Mouse (Mus musculus) MEL (cell line): ENCODE data around the gene Pcif1. TPM values are rescaled to one million over a fixed set of nuclear protein-coding genes. Genes with fewer than 3 reads are reported as not detected.

Experiments
- DNase-seq: peaks from one replicate; pipeline ENCODE4 v3.0.0; 2011; ENCODE audit warnings: low read depth, low spot score
- H3K27ac ChIP-seq: 2 replicates; pipeline ENCODE4 v1.5.1; 2012; ENCODE audit warnings: low read depth, mild to moderate bottlenecking, control low read depth, low read length, moderate library complexity; ENCODE audit not compliant: control insufficient read depth
- H3K27me3 ChIP-seq, 2 experiments: fragments of 150-350 bp in 1 of 2; sonication (generic) in 1 of 2; 2 replicates each; pipeline ENCODE4 v1.6.1; 2012; ENCODE audit warnings: low read length in 2 of 2, mild to moderate bottlenecking in 2 of 2, improper control_type of control experiment in 1 of 2, moderate library complexity in 1 of 2; ENCODE audit not compliant: insufficient read depth in 2 of 2, control insufficient read depth in 1 of 2
- H3K36me3 ChIP-seq, 2 experiments: 2 replicates each; pipeline ENCODE4 v1.6.1; 2012 to 2014; ENCODE audit warnings: low read length in 2 of 2, improper control_type of control experiment in 1 of 2, inconsistent platforms in 1 of 2, mild to moderate bottlenecking in 1 of 2; ENCODE audit not compliant: insufficient read depth in 2 of 2, control insufficient read depth in 1 of 2
- H3K4me1 ChIP-seq, 2 experiments: fragments of 150-350 bp in 1 of 2; sonication (generic) in 1 of 2; 2 replicates each; pipeline ENCODE4 v1.6.1; 2012; ENCODE audit warnings: low read length in 2 of 2, improper control_type of control experiment in 1 of 2, mild to moderate bottlenecking in 1 of 2; ENCODE audit not compliant: insufficient read depth in 2 of 2, control insufficient read depth in 1 of 2
- H3K4me3 ChIP-seq, 2 experiments: fragments of 150-350 bp in 1 of 2; sonication (generic) in 1 of 2; 2 replicates each; pipeline ENCODE4 v1.5.1; 2012; ENCODE audit warnings: low read depth in 2 of 2, low read length in 2 of 2, mild to moderate bottlenecking in 2 of 2, moderate library complexity in 2 of 2, control low read depth in 1 of 2, improper control_type of control experiment in 1 of 2; ENCODE audit not compliant: control insufficient read depth in 1 of 2, insufficient read depth in 1 of 2
- H3K79me2 ChIP-seq: 2 replicates; pipeline ENCODE4 v1.6.1; 2012; ENCODE audit warnings: mild to moderate bottlenecking, low read length, moderate library complexity; ENCODE audit not compliant: control insufficient read depth, poor library complexity, insufficient read depth
- H3K9ac ChIP-seq: 2 replicates; pipeline ENCODE4 v1.6.1; 2012; ENCODE audit warnings: low read depth, mild to moderate bottlenecking, control low read depth, low read length, moderate library complexity; ENCODE audit not compliant: control insufficient read depth, poor library complexity, severe bottlenecking
- H3K9me3 ChIP-seq: fragments of 150-350 bp; sonication (generic); replicated peaks from 2 replicates; pipeline ENCODE4 v1.6.1; 2012; ENCODE audit warnings: mild to moderate bottlenecking, low read length, improper control_type of control experiment, moderate library complexity; ENCODE audit not compliant: insufficient read depth
- BHLHE40 ChIP-seq: IDR thresholded peaks from 2 replicates; pipeline ENCODE4 v1.6.1; 2012; ENCODE audit warnings: low read depth, mild to moderate bottlenecking, inconsistent platforms, low read length, improper control_type of control experiment, borderline replicate concordance
- CHD1 ChIP-seq: IDR thresholded peaks from 2 replicates; pipeline ENCODE4 v1.6.1; 2012; ENCODE audit warnings: low read depth, mild to moderate bottlenecking, inconsistent platforms, low read length, improper control_type of control experiment
- CHD2 ChIP-seq: IDR thresholded peaks from 2 replicates; pipeline ENCODE4 v1.6.1; 2011; ENCODE audit warnings: low read length, improper control_type of control experiment
- CTCF ChIP-seq, 3 experiments: IDR thresholded peaks in 2 of 3; conservative IDR thresholded peaks in 1 of 3; 2 replicates each; pipeline ENCODE4 v1.5.1; 2011 to 2012; ENCODE audit warnings: low read length in 3 of 3, low read depth in 2 of 3, mild to moderate bottlenecking in 2 of 3, improper control_type of control experiment in 1 of 3, inconsistent platforms in 1 of 3, mixed read lengths in 1 of 3, moderate library complexity in 1 of 3; ENCODE audit not compliant: control insufficient read depth in 1 of 3, insufficient read depth in 1 of 3, poor library complexity in 1 of 3, severe bottlenecking in 1 of 3
- ELF1 ChIP-seq: IDR thresholded peaks from 2 replicates; pipeline ENCODE4 v1.6.1; 2014; ENCODE audit warnings: low read depth, mild to moderate bottlenecking, inconsistent platforms, low read length, improper control_type of control experiment, moderate library complexity
- EP300 ChIP-seq, 2 experiments: IDR thresholded peaks; 2 replicates each; pipeline ENCODE4 v1.6.1; 2011; ENCODE audit warnings: improper control_type of control experiment in 2 of 2, low read length in 2 of 2, low read depth in 1 of 2, mild to moderate bottlenecking in 1 of 2
- ETS1 ChIP-seq: IDR thresholded peaks from 2 replicates; pipeline ENCODE4 v1.6.1; 2012; ENCODE audit warnings: low read depth, mild to moderate bottlenecking, inconsistent platforms, low read length, improper control_type of control experiment, moderate library complexity
- GABPA ChIP-seq: IDR thresholded peaks from 2 replicates; pipeline ENCODE4 v1.6.1; 2012; ENCODE audit warnings: low read depth, mild to moderate bottlenecking, inconsistent platforms, low read length, improper control_type of control experiment, moderate library complexity
- GATA1 ChIP-seq: IDR thresholded peaks from 2 replicates; pipeline ENCODE4 v1.6.1; 2011; ENCODE audit warnings: low read depth, low read length, improper control_type of control experiment
- HCFC1 ChIP-seq: IDR thresholded peaks from 2 replicates; pipeline ENCODE4 v1.6.1; 2012; ENCODE audit warnings: low read depth, mild to moderate bottlenecking, inconsistent platforms, low read length, improper control_type of control experiment, moderate library complexity
- JUND ChIP-seq: IDR thresholded peaks from 2 replicates; pipeline ENCODE4 v1.6.1; 2011; ENCODE audit warnings: low read depth, mild to moderate bottlenecking, improper control_type of control experiment, low read length
- KAT2A ChIP-seq: conservative IDR thresholded peaks from 2 replicates; pipeline ENCODE4 v1.6.1; 2012; ENCODE audit warnings: low read depth, low read length, improper control_type of control experiment, inconsistent platforms
- MAFK ChIP-seq: IDR thresholded peaks from 2 replicates; pipeline ENCODE4 v1.6.1; 2011; ENCODE audit warnings: low read depth, mild to moderate bottlenecking, low read length, improper control_type of control experiment, borderline replicate concordance
- MAX ChIP-seq: IDR thresholded peaks from 2 replicates; pipeline ENCODE4 v1.6.1; 2011; ENCODE audit warnings: low read length, improper control_type of control experiment
- MAZ ChIP-seq: IDR thresholded peaks from 2 replicates; pipeline ENCODE4 v1.6.1; 2012; ENCODE audit warnings: low read depth, mild to moderate bottlenecking, inconsistent platforms, low read length, improper control_type of control experiment
- MEF2A ChIP-seq: IDR thresholded peaks from 2 replicates; pipeline ENCODE4 v1.6.1; 2014; ENCODE audit warnings: low read depth, mild to moderate bottlenecking, inconsistent platforms, low read length, improper control_type of control experiment; ENCODE audit not compliant: poor library complexity, insufficient replicate concordance, severe bottlenecking; ENCODE audit errors: extremely low read depth
- MXI1 ChIP-seq: IDR thresholded peaks from 2 replicates; pipeline ENCODE4 v1.6.1; 2011; ENCODE audit warnings: mild to moderate bottlenecking, low read depth, low read length, improper control_type of control experiment
- MYC ChIP-seq: IDR thresholded peaks from 2 replicates; pipeline ENCODE4 v1.6.1; 2011; ENCODE audit warnings: low read depth, mild to moderate bottlenecking, low read length, improper control_type of control experiment, moderate library complexity
- POLR2A ChIP-seq, 2 experiments: IDR thresholded peaks; 2 replicates each; pipeline ENCODE4 v1.6.1; 2011 to 2012; ENCODE audit warnings: low read length in 2 of 2, mild to moderate bottlenecking in 2 of 2, control low read depth in 1 of 2, improper control_type of control experiment in 1 of 2, low read depth in 1 of 2, moderate library complexity in 1 of 2; ENCODE audit not compliant: control insufficient read depth in 1 of 2, insufficient read depth in 1 of 2, poor library complexity in 1 of 2
- POLR2AphosphoS5 ChIP-seq: IDR thresholded peaks from 2 replicates; pipeline ENCODE4 v1.6.1; 2012; ENCODE audit warnings: low read depth, borderline replicate concordance, mild to moderate bottlenecking, inconsistent platforms, low read length, moderate library complexity, mixed read lengths
- RAD21 ChIP-seq: IDR thresholded peaks from 2 replicates; pipeline ENCODE4 v1.6.1; 2011; ENCODE audit warnings: mild to moderate bottlenecking, low read depth, low read length, improper control_type of control experiment
- RCOR1 ChIP-seq: IDR thresholded peaks from 2 replicates; pipeline ENCODE4 v1.6.1; 2012; ENCODE audit warnings: low read depth, mild to moderate bottlenecking, inconsistent platforms, low read length, improper control_type of control experiment
- SIN3A ChIP-seq: IDR thresholded peaks from 2 replicates; pipeline ENCODE4 v1.6.1; 2012; ENCODE audit warnings: low read length, improper control_type of control experiment, inconsistent platforms
- TAL1 ChIP-seq: IDR thresholded peaks from 2 replicates; pipeline ENCODE4 v1.6.1; 2012; ENCODE audit warnings: mild to moderate bottlenecking, inconsistent platforms, low read length, moderate library complexity, mixed read lengths
- TBP ChIP-seq: IDR thresholded peaks from 2 replicates; pipeline ENCODE4 v1.8.0; 2011; ENCODE audit warnings: low read depth, low read length, improper control_type of control experiment
- TCF12 ChIP-seq: IDR thresholded peaks from 2 replicates; pipeline ENCODE4 v1.6.1; 2014; ENCODE audit warnings: low read depth, mild to moderate bottlenecking, inconsistent platforms, low read length, improper control_type of control experiment, moderate library complexity
- UBTF ChIP-seq: IDR thresholded peaks from 2 replicates; pipeline ENCODE4 v1.6.1; 2012; ENCODE audit warnings: low read depth, mild to moderate bottlenecking, inconsistent platforms, low read length, improper control_type of control experiment, moderate library complexity, borderline replicate concordance; ENCODE audit not compliant: insufficient read depth
- USF2 ChIP-seq, 2 experiments: IDR thresholded peaks; 2 replicates each; pipeline ENCODE4 v1.6.1; 2011 to 2012; ENCODE audit warnings: improper control_type of control experiment in 2 of 2, low read length in 2 of 2, borderline replicate concordance in 1 of 2, inconsistent platforms in 1 of 2, low read depth in 1 of 2, mild to moderate bottlenecking in 1 of 2; ENCODE audit not compliant: insufficient read depth in 1 of 2
- ZC3H11A ChIP-seq: IDR thresholded peaks from 2 replicates; pipeline ENCODE4 v1.6.1; 2012; ENCODE audit warnings: low read depth, mild to moderate bottlenecking, inconsistent platforms, low read length, improper control_type of control experiment
- ZMIZ1 ChIP-seq: IDR thresholded peaks from 2 replicates; pipeline ENCODE4 v1.6.1; 2012; ENCODE audit warnings: low read depth, mild to moderate bottlenecking, inconsistent platforms, low read length, improper control_type of control experiment, moderate library complexity
- polyA plus RNA-seq, 2 experiments: library from polyadenylated mRNA; stranded (reverse) in 1 of 2; unstranded in 1 of 2; fragments of >175 nt in 1 of 2; fragments of >200 nt in 1 of 2; gene quantifications; 2 replicates each; pipeline versions ENCODE4 v1.2.1 to v1.2.4; 2012; ENCODE audit warnings: low replicate concordance in 2 of 2, low read depth in 1 of 2; ENCODE audit not compliant: insufficient read length in 2 of 2, insufficient read depth in 1 of 2, missing spikeins in 1 of 2
- total RNA-seq: library from RNA; depleted of rRNA; stranded (reverse); fragments of 300-350 nt; gene quantifications from 2 replicates; pipeline ENCODE4 v1.2.3, GENCODE M21; 2012

Pcif1 gene
- total and polyA plus RNA-seq, 3 experiments = 46.8 to 118 TPM; not detected in 1

GRCm38 (mm10) chr2:164913428-164913786, 34.3 kb downstream of the Pcif1 start:
- TF ChIP-seq CTCF (IDR thresholded peaks at IDR 0.05 in 2 of 3, conservative IDR thresholded peaks at IDR 0.05 in 1 of 3; ENCODE audit: control insufficient read depth in 1 of 3, insufficient read depth in 1 of 3, low read depth in 2 of 3, low read length in 3 of 3, poor library complexity in 1 of 3, severe bottlenecking in 1 of 3) = no peak
- no peak for TF ChIP-seq POLR2AphosphoS5
- TF ChIP-seq ZC3H11A = no peak
- TF ChIP-seq RCOR1 = no peak
- no peak for TF ChIP-seq USF2 (IDR thresholded peaks at IDR 0.05; ENCODE audit: borderline replicate concordance in 1 of 2, insufficient read depth in 1 of 2, low read depth in 1 of 2, low read length in 2 of 2)
- no peak for TF ChIP-seq GABPA
- TF ChIP-seq CHD2 = no peak
- no peak for TF ChIP-seq GATA1
- no peak for TF ChIP-seq UBTF
- no peak; the same call in 1 of the 2 replicates for TF ChIP-seq MAX
- no peak for TF ChIP-seq JUND
- 0 out of 2 replicates have a peak, but pooled peaks have one; percentile 10 for TF ChIP-seq MAZ
- no peak for TF ChIP-seq TBP
- no peak for TF ChIP-seq POLR2A (IDR thresholded peaks at IDR 0.05; ENCODE audit: control insufficient read depth in 1 of 2, insufficient read depth in 1 of 2, low read depth in 1 of 2, low read length in 2 of 2, poor library complexity in 1 of 2)
- peak; percentile 58 for TF ChIP-seq SIN3A
- no peak for TF ChIP-seq BHLHE40
- peak; percentile 50; the same call in 1 of the 2 replicates for TF ChIP-seq ELF1
- no peak for TF ChIP-seq RAD21
- no peak; the same call in 1 of the 2 replicates for TF ChIP-seq HCFC1
- TF ChIP-seq MAFK = no peak
- TF ChIP-seq KAT2A = peak; percentile 30; the same call in 1 of the 2 replicates
- TF ChIP-seq MYC = no peak
- TF ChIP-seq TCF12 = peak; percentile 19; the same call in 1 of the 2 replicates
- TF ChIP-seq CHD1 = no peak
- 0 out of 2 replicates have a peak, but pooled peaks have one; percentile 9 for TF ChIP-seq ZMIZ1
- TF ChIP-seq MEF2A = no peak
- no peak; the same call in 1 of the 2 replicates for TF ChIP-seq ETS1
- no peak; a peak in 1 of 4 replicates for TF ChIP-seq EP300 (IDR thresholded peaks at IDR 0.05; ENCODE audit: low read depth in 1 of 2, low read length in 2 of 2)
- no peak for TF ChIP-seq TAL1
- 0 out of 2 replicates have a peak, but pooled peaks have one; percentile 49 for TF ChIP-seq MXI1
- Histone ChIP-seq H3K9me3 (no peaks in the 10 kb centered on the region), H3K36me3 (peaks cover 0 to 14% of the 10 kb centered on the region in 2 experiments; a peak in 2 of 4 replicates), H3K4me1 (peaks cover 8 to 21% of the 10 kb centered on the region in 2 experiments), H3K9ac (peak overlapping the region; percentile 21), H3K4me3 (peak overlapping the region in 1 of 2 experiments; percentile 24; a peak in 1 of 4 replicates), H3K27ac (peak overlapping the region; percentile 93), H3K27me3 (no peaks in the 10 kb centered on the region), H3K79me2 (peaks cover 25% of the 10 kb centered on the region)
- DNase-seq = peak; percentile 92
